Mouse (Mus musculus) MEL (cell line): ENCODE measurements around the gene Pcdh17. TPM values are rescaled to one million over a fixed set of nuclear protein-coding genes. Genes with fewer than 3 reads are reported as not detected.

ENCODE experiments used
- DNase-seq: peaks from one replicate; pipeline ENCODE4 v3.0.0; 2011; ENCODE audit warnings: low read depth, low spot score
- H3K27ac ChIP-seq: 2 replicates; pipeline ENCODE4 v1.5.1; 2012; ENCODE audit warnings: low read depth, mild to moderate bottlenecking, control low read depth, low read length, moderate library complexity; ENCODE audit not compliant: control insufficient read depth
- H3K27me3 ChIP-seq, 2 experiments: fragments of 150-350 bp in 1 of 2; sonication (generic) in 1 of 2; 2 replicates each; pipeline ENCODE4 v1.6.1; 2012; ENCODE audit warnings: low read length in 2 of 2, mild to moderate bottlenecking in 2 of 2, improper control_type of control experiment in 1 of 2, moderate library complexity in 1 of 2; ENCODE audit not compliant: insufficient read depth in 2 of 2, control insufficient read depth in 1 of 2
- H3K36me3 ChIP-seq, 2 experiments: 2 replicates each; pipeline ENCODE4 v1.6.1; 2012 to 2014; ENCODE audit warnings: low read length in 2 of 2, improper control_type of control experiment in 1 of 2, inconsistent platforms in 1 of 2, mild to moderate bottlenecking in 1 of 2; ENCODE audit not compliant: insufficient read depth in 2 of 2, control insufficient read depth in 1 of 2
- H3K4me1 ChIP-seq, 2 experiments: fragments of 150-350 bp in 1 of 2; sonication (generic) in 1 of 2; 2 replicates each; pipeline ENCODE4 v1.6.1; 2012; ENCODE audit warnings: low read length in 2 of 2, improper control_type of control experiment in 1 of 2, mild to moderate bottlenecking in 1 of 2; ENCODE audit not compliant: insufficient read depth in 2 of 2, control insufficient read depth in 1 of 2
- H3K4me3 ChIP-seq, 2 experiments: fragments of 150-350 bp in 1 of 2; sonication (generic) in 1 of 2; 2 replicates each; pipeline ENCODE4 v1.5.1; 2012; ENCODE audit warnings: low read depth in 2 of 2, low read length in 2 of 2, mild to moderate bottlenecking in 2 of 2, moderate library complexity in 2 of 2, control low read depth in 1 of 2, improper control_type of control experiment in 1 of 2; ENCODE audit not compliant: control insufficient read depth in 1 of 2, insufficient read depth in 1 of 2
- H3K79me2 ChIP-seq: 2 replicates; pipeline ENCODE4 v1.6.1; 2012; ENCODE audit warnings: mild to moderate bottlenecking, low read length, moderate library complexity; ENCODE audit not compliant: control insufficient read depth, poor library complexity, insufficient read depth
- H3K9ac ChIP-seq: 2 replicates; pipeline ENCODE4 v1.6.1; 2012; ENCODE audit warnings: low read depth, mild to moderate bottlenecking, control low read depth, low read length, moderate library complexity; ENCODE audit not compliant: control insufficient read depth, poor library complexity, severe bottlenecking
- H3K9me3 ChIP-seq: fragments of 150-350 bp; sonication (generic); replicated peaks from 2 replicates; pipeline ENCODE4 v1.6.1; 2012; ENCODE audit warnings: mild to moderate bottlenecking, low read length, improper control_type of control experiment, moderate library complexity; ENCODE audit not compliant: insufficient read depth
- BHLHE40 ChIP-seq: IDR thresholded peaks from 2 replicates; pipeline ENCODE4 v1.6.1; 2012; ENCODE audit warnings: low read depth, mild to moderate bottlenecking, inconsistent platforms, low read length, improper control_type of control experiment, borderline replicate concordance
- CHD2 ChIP-seq: IDR thresholded peaks from 2 replicates; pipeline ENCODE4 v1.6.1; 2011; ENCODE audit warnings: low read length, improper control_type of control experiment
- CTCF ChIP-seq, 3 experiments: IDR thresholded peaks in 2 of 3; conservative IDR thresholded peaks in 1 of 3; 2 replicates each; pipeline ENCODE4 v1.5.1; 2011 to 2012; ENCODE audit warnings: low read length in 3 of 3, low read depth in 2 of 3, mild to moderate bottlenecking in 2 of 3, improper control_type of control experiment in 1 of 3, inconsistent platforms in 1 of 3, mixed read lengths in 1 of 3, moderate library complexity in 1 of 3; ENCODE audit not compliant: control insufficient read depth in 1 of 3, insufficient read depth in 1 of 3, poor library complexity in 1 of 3, severe bottlenecking in 1 of 3
- ELF1 ChIP-seq: IDR thresholded peaks from 2 replicates; pipeline ENCODE4 v1.6.1; 2014; ENCODE audit warnings: low read depth, mild to moderate bottlenecking, inconsistent platforms, low read length, improper control_type of control experiment, moderate library complexity
- ETS1 ChIP-seq: IDR thresholded peaks from 2 replicates; pipeline ENCODE4 v1.6.1; 2012; ENCODE audit warnings: low read depth, mild to moderate bottlenecking, inconsistent platforms, low read length, improper control_type of control experiment, moderate library complexity
- GATA1 ChIP-seq: IDR thresholded peaks from 2 replicates; pipeline ENCODE4 v1.6.1; 2011; ENCODE audit warnings: low read depth, low read length, improper control_type of control experiment
- HCFC1 ChIP-seq: IDR thresholded peaks from 2 replicates; pipeline ENCODE4 v1.6.1; 2012; ENCODE audit warnings: low read depth, mild to moderate bottlenecking, inconsistent platforms, low read length, improper control_type of control experiment, moderate library complexity
- JUND ChIP-seq: IDR thresholded peaks from 2 replicates; pipeline ENCODE4 v1.6.1; 2011; ENCODE audit warnings: low read depth, mild to moderate bottlenecking, improper control_type of control experiment, low read length
- KAT2A ChIP-seq: conservative IDR thresholded peaks from 2 replicates; pipeline ENCODE4 v1.6.1; 2012; ENCODE audit warnings: low read depth, low read length, improper control_type of control experiment, inconsistent platforms
- MAFK ChIP-seq: IDR thresholded peaks from 2 replicates; pipeline ENCODE4 v1.6.1; 2011; ENCODE audit warnings: low read depth, mild to moderate bottlenecking, low read length, improper control_type of control experiment, borderline replicate concordance
- MYC ChIP-seq: IDR thresholded peaks from 2 replicates; pipeline ENCODE4 v1.6.1; 2011; ENCODE audit warnings: low read depth, mild to moderate bottlenecking, low read length, improper control_type of control experiment, moderate library complexity
- NELFE ChIP-seq: IDR thresholded peaks from 2 replicates; pipeline ENCODE4 v1.6.1; 2011; ENCODE audit warnings: low read depth, low read length, improper control_type of control experiment
- NRF1 ChIP-seq: IDR thresholded peaks from 2 replicates; pipeline ENCODE4 v1.6.1; 2014; ENCODE audit warnings: low read depth, mild to moderate bottlenecking, inconsistent platforms, low read length, improper control_type of control experiment, moderate library complexity; ENCODE audit not compliant: poor library complexity, insufficient read depth, severe bottlenecking
- POLR2AphosphoS2 ChIP-seq: IDR thresholded peaks from 2 replicates; pipeline ENCODE4 v1.6.1; 2011; ENCODE audit warnings: low read length, improper control_type of control experiment
- RAD21 ChIP-seq: IDR thresholded peaks from 2 replicates; pipeline ENCODE4 v1.6.1; 2011; ENCODE audit warnings: mild to moderate bottlenecking, low read depth, low read length, improper control_type of control experiment
- TAL1 ChIP-seq: IDR thresholded peaks from 2 replicates; pipeline ENCODE4 v1.6.1; 2012; ENCODE audit warnings: mild to moderate bottlenecking, inconsistent platforms, low read length, moderate library complexity, mixed read lengths
- TBP ChIP-seq: IDR thresholded peaks from 2 replicates; pipeline ENCODE4 v1.8.0; 2011; ENCODE audit warnings: low read depth, low read length, improper control_type of control experiment
- TCF12 ChIP-seq: IDR thresholded peaks from 2 replicates; pipeline ENCODE4 v1.6.1; 2014; ENCODE audit warnings: low read depth, mild to moderate bottlenecking, inconsistent platforms, low read length, improper control_type of control experiment, moderate library complexity
- USF1 ChIP-seq: IDR thresholded peaks from 2 replicates; pipeline ENCODE4 v1.6.1; 2014; ENCODE audit warnings: low read depth, mild to moderate bottlenecking, inconsistent platforms, low read length, improper control_type of control experiment, moderate library complexity
- USF2 ChIP-seq, 2 experiments: IDR thresholded peaks; 2 replicates each; pipeline ENCODE4 v1.6.1; 2011 to 2012; ENCODE audit warnings: improper control_type of control experiment in 2 of 2, low read length in 2 of 2, borderline replicate concordance in 1 of 2, inconsistent platforms in 1 of 2, low read depth in 1 of 2, mild to moderate bottlenecking in 1 of 2; ENCODE audit not compliant: insufficient read depth in 1 of 2
- ZC3H11A ChIP-seq: IDR thresholded peaks from 2 replicates; pipeline ENCODE4 v1.6.1; 2012; ENCODE audit warnings: low read depth, mild to moderate bottlenecking, inconsistent platforms, low read length, improper control_type of control experiment
- ZNF384 ChIP-seq: IDR thresholded peaks from 2 replicates; pipeline ENCODE4 v1.6.1; 2012; ENCODE audit warnings: low read depth, mild to moderate bottlenecking, inconsistent platforms, low read length, improper control_type of control experiment
- polyA plus RNA-seq, 2 experiments: library from polyadenylated mRNA; stranded (reverse) in 1 of 2; unstranded in 1 of 2; fragments of >175 nt in 1 of 2; fragments of >200 nt in 1 of 2; gene quantifications; 2 replicates each; pipeline versions ENCODE4 v1.2.1 to v1.2.4; 2012; ENCODE audit warnings: low replicate concordance in 2 of 2, low read depth in 1 of 2; ENCODE audit not compliant: insufficient read length in 2 of 2, insufficient read depth in 1 of 2, missing spikeins in 1 of 2
- total RNA-seq: library from RNA; depleted of rRNA; stranded (reverse); fragments of 300-350 nt; gene quantifications from 2 replicates; pipeline ENCODE4 v1.2.3, GENCODE M21; 2012

Pcdh17 gene
- total and polyA plus RNA-seq, 3 experiments: not detected

- TF ChIP-seq BHLHE40: no peak
- no peak for TF ChIP-seq ZC3H11A
- TF ChIP-seq TBP: no peak
- no peak for TF ChIP-seq RAD21
- no peak for TF ChIP-seq JUND
- no peak for TF ChIP-seq GATA1
- no peak for TF ChIP-seq HCFC1
- Histone ChIP-seq H3K9ac (no peak overlapping the region), H3K79me2 (no peaks in the 10 kb centered on the region), H3K36me3 (no peaks in the 10 kb centered on the region), H3K4me1 (no peaks in the 10 kb centered on the region), H3K4me3 (no peak overlapping the region), H3K27ac (no peak overlapping the region), H3K27me3 (no peaks in the 10 kb centered on the region), H3K9me3 (no peaks in the 10 kb centered on the region)
- no peak for DNase-seq
These were observed 33.0 kb downstream of the Pcdh17 start for GRCm38 (mm10) chr14:84476336-84476735.

- H3K9ac ChIP-seq: no peak overlapping the region
- H3K79me2 ChIP-seq: no peaks in the 10 kb centered on the region
- H3K27ac ChIP-seq: no peak overlapping the region
- no peaks in the 10 kb centered on the region for H3K9me3 ChIP-seq
- TF ChIP-seq JUND (no peak), NELFE (no peak), POLR2AphosphoS2 (no peak), ELF1 (no peak), USF1 (no peak), NRF1 (no peak), HCFC1 (no peak), TAL1 (no peak), ETS1 (no peak), ZNF384 (no peak), USF2 (IDR thresholded peaks at IDR 0.05; ENCODE audit: borderline replicate concordance in 1 of 2, insufficient read depth in 1 of 2, low read depth in 1 of 2, low read length in 2 of 2) (no peak), MYC (no peak), TBP (no peak), TCF12 (no peak), MAFK (no peak), CTCF (IDR thresholded peaks at IDR 0.05 in 2 of 3, conservative IDR thresholded peaks at IDR 0.05 in 1 of 3; ENCODE audit: control insufficient read depth in 1 of 3, insufficient read depth in 1 of 3, low read depth in 2 of 3, low read length in 3 of 3, poor library complexity in 1 of 3, severe bottlenecking in 1 of 3) (no peak), CHD2 (no peak), KAT2A (no peak)
- TF ChIP-seq, all 39 proteins: peak for 0
- Histone ChIP-seq H3K4me1 (no peaks in the 10 kb centered on the region), H3K4me3 (no peak overlapping the region), H3K27me3 (no peaks in the 10 kb centered on the region), H3K36me3 (no peaks in the 10 kb centered on the region)
- no peak for DNase-seq
These were observed 33.5 kb downstream of the Pcdh17 start for GRCm38 (mm10) chr14:84476906-84477305.
